Mouse (Mus musculus) heart, embryonic 14.5 days (tissue): ENCODE measurements around the gene Vipr2. TPM values are rescaled to one million over a fixed set of nuclear protein-coding genes. Genes with fewer than 3 reads are reported as not detected.

Experiments
- ATAC-seq: fragments of 200-750 bp; cut with Nextera tagmentation; 2 replicates; pipeline ENCODE4 v1.8.0; 2017; ENCODE audit warnings: low read depth, moderate TSS enrichment; ENCODE audit not compliant: insufficient number of reproducible peaks, insufficient read depth, low FRiP score
- H3K27ac ChIP-seq, 2 experiments: fragments of 200-500 bp in 1 of 2; fragments of 300-500 bp in 1 of 2; sonication (generic) in 1 of 2; replicated peaks in 1 of 2; 2 replicates each; pipeline ENCODE4 v1.5.1; 2012 to 2014; ENCODE audit warnings: low read depth in 2 of 2, low read length in 2 of 2, control low read depth in 1 of 2, mild to moderate bottlenecking in 1 of 2, mixed read lengths in 1 of 2; ENCODE audit not compliant: control insufficient read depth in 1 of 2, insufficient read depth in 1 of 2
- H3K27me3 ChIP-seq: fragments of 300-500 bp; sonication (generic); 2 replicates; pipeline ENCODE4 v1.6.1; 2014; ENCODE audit warnings: mild to moderate bottlenecking, low read length, control low read depth; ENCODE audit not compliant: control insufficient read depth, insufficient read depth
- H3K36me3 ChIP-seq: fragments of 300-500 bp; sonication (generic); 2 replicates; pipeline ENCODE4 v1.6.1; 2014; ENCODE audit warnings: mild to moderate bottlenecking, control low read depth, low read length, mixed read lengths; ENCODE audit not compliant: control insufficient read depth, insufficient read depth
- H3K4me1 ChIP-seq, 2 experiments: fragments of 200-500 bp in 1 of 2; fragments of 300-500 bp in 1 of 2; sonication (generic) in 1 of 2; 2 replicates each; pipeline ENCODE4 v1.6.1; 2012 to 2014; ENCODE audit warnings: low read length in 2 of 2, control low read depth in 1 of 2, mixed read lengths in 1 of 2; ENCODE audit not compliant: control insufficient read depth in 2 of 2, insufficient read depth in 2 of 2
- H3K4me2 ChIP-seq: fragments of 300-500 bp; sonication (generic); 2 replicates; pipeline ENCODE4 v1.6.1; 2014; ENCODE audit warnings: mild to moderate bottlenecking, low read length
- H3K4me3 ChIP-seq, 2 experiments: fragments of 200-500 bp in 1 of 2; fragments of 300-500 bp in 1 of 2; sonication (generic) in 1 of 2; 2 replicates each; pipeline ENCODE4 v1.5.1; 2012 to 2014; ENCODE audit warnings: low read length in 2 of 2, mild to moderate bottlenecking in 2 of 2, control low read depth in 1 of 2, low read depth in 1 of 2, moderate library complexity in 1 of 2; ENCODE audit not compliant: control insufficient read depth in 1 of 2, insufficient read depth in 1 of 2
- H3K9ac ChIP-seq: fragments of 300-500 bp; sonication (generic); 2 replicates; pipeline ENCODE4 v1.6.1; 2014; ENCODE audit warnings: mild to moderate bottlenecking, low read length
- H3K9me3 ChIP-seq: fragments of 300-500 bp; sonication (generic); 2 replicates; pipeline ENCODE4 v1.6.1; 2016; ENCODE audit warnings: low read length, control low read depth; ENCODE audit not compliant: control insufficient read depth
- WGBS: fragments of 180-500 bp; shearing (Covaris S2); extraction: QIAGEN DNeasy Blood & Tissue Kit; methylation state at CpG from one replicate; pipeline ENCODE4 v1.1.7; 2014; 5-methylcytosine and 5-hydroxymethylcytosine counted together
- polyA plus RNA-seq: library from polyadenylated mRNA; unstranded; fragments of >200 nt; fragmentation: Nextera tagmentation; extraction: Ambion mirVana; gene quantifications from 2 replicates; pipeline ENCODE4 v1.2.1, GENCODE M21; 2014

The Vipr2 gene
- polyA plus RNA-seq, 1 experiment from 2014 or later, result 0.95 TPM

GRCm38 (mm10) chr12:116123786-116124185 is 46.3 kb downstream of the Vipr2 start:
- no peak for ATAC-seq
- H3K4me2 ChIP-seq, result no peak overlapping the region
- H3K9ac ChIP-seq, result no peak overlapping the region
- no peaks in the 10 kb centered on the region for H3K27me3 ChIP-seq
- H3K4me3 ChIP-seq, result no peak overlapping the region
- H3K36me3 ChIP-seq, result no peaks in the 10 kb centered on the region
- no peak overlapping the region for H3K27ac ChIP-seq
- H3K9me3 ChIP-seq, result no peaks in the 10 kb centered on the region
- no peaks in the 10 kb centered on the region for H3K4me1 ChIP-seq
- 67% methylated on average over 3 of the region's 3 CpGs for WGBS

DNA sequence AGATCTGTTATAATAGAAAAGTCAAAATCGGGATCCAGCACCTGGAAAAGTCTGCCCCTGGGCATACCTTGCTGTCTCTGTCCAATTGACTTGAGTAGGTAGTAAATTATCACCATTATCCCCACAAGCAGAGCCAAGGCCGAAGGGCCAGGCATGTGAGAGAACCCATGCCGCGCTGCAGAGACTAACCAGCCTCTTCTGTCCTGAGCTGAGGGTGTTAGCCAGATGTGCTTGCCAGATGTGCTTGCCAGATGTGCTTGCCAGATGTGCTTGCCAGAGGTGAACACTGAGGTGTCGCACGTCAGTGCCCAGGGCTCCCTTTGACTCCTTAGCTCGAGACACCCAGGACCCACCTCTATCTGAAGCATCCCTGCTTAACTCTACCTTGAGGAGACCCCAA is 53.4 kb downstream of the Vipr2 start:
- H3K4me2 ChIP-seq, result no peak overlapping the region
- H3K4me1 ChIP-seq, result no peaks in the 10 kb centered on the region
- no peak overlapping the region for H3K4me3 ChIP-seq
- no peak overlapping the region for H3K27ac ChIP-seq
- no peaks in the 10 kb centered on the region for H3K27me3 ChIP-seq
- 82% methylated on average over 7 of the region's 7 CpGs for WGBS
- no peak for ATAC-seq
- no peak overlapping the region for H3K9ac ChIP-seq
- no peaks in the 10 kb centered on the region for H3K36me3 ChIP-seq
- 0 out of 2 replicates have a peak, but pooled peaks cover 3% of the 10 kb centered on the region for H3K9me3 ChIP-seq

DNA sequence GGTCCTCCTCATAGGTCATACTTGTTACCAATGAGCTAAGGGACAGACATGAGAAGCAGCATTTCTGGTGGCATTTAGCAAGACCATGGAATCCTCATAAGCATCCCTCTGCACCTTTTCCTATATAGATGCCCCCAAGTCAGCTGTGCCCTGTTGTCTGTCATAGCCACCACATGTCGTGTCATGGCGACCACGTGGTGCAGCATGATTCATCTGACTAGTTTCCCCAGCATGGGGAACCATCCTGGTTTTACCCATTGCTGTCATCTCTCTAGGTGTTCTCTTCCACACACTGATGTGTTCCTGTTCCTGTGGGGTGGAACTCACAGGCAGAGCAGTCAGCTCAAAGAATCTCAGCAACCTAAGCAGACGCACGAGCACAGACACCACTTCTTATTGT is 55.4 kb downstream of the Vipr2 start:
- Histone ChIP-seq H3K4me2 (no peak overlapping the region), H3K4me3 (no peak overlapping the region), H3K9me3 (0 out of 2 replicates have a peak, but pooled peaks cover 3% of the 10 kb centered on the region), H3K4me1 (no peaks in the 10 kb centered on the region), H3K27me3 (no peaks in the 10 kb centered on the region), H3K9ac (no peak overlapping the region), H3K36me3 (no peaks in the 10 kb centered on the region), H3K27ac (no peak overlapping the region)
- WGBS, result 75% methylated on average over 5 of the region's 5 CpGs
- no peak for ATAC-seq

GRCm38 (mm10) chr12:116135906-116136305 is 58.4 kb downstream of the Vipr2 start:
- WGBS, result 86% methylated on average over 4 of the region's 4 CpGs
- H3K36me3 ChIP-seq, result no peaks in the 10 kb centered on the region
- H3K9me3 ChIP-seq, result 0 out of 2 replicates have a peak, but pooled peaks cover 3% of the 10 kb centered on the region
- H3K4me1 ChIP-seq, result no peaks in the 10 kb centered on the region
- H3K9ac ChIP-seq, result no peak overlapping the region
- no peaks in the 10 kb centered on the region for H3K27me3 ChIP-seq
- no peak for ATAC-seq
- H3K4me2 ChIP-seq, result no peak overlapping the region
- no peak overlapping the region for H3K27ac ChIP-seq
- H3K4me3 ChIP-seq, result no peak overlapping the region

- H3K27me3 ChIP-seq, result no peaks in the 10 kb centered on the region
- H3K36me3 ChIP-seq, result no peaks in the 10 kb centered on the region
- H3K9me3 ChIP-seq, result 0 out of 2 replicates have a peak, but pooled peaks cover 3% of the 10 kb centered on the region
- ATAC-seq, result no peak
- H3K4me3 ChIP-seq, result no peak overlapping the region
- no peak overlapping the region for H3K9ac ChIP-seq
- H3K27ac ChIP-seq, result no peak overlapping the region
- no peak overlapping the region for H3K4me2 ChIP-seq
- H3K4me1 ChIP-seq, result no peaks in the 10 kb centered on the region
- 60% methylated on average over 7 of the region's 7 CpGs for WGBS
Observed at GRCm38 (mm10) chr12:116138322-116139205, 61.0 kb downstream of the Vipr2 start.

DNA sequence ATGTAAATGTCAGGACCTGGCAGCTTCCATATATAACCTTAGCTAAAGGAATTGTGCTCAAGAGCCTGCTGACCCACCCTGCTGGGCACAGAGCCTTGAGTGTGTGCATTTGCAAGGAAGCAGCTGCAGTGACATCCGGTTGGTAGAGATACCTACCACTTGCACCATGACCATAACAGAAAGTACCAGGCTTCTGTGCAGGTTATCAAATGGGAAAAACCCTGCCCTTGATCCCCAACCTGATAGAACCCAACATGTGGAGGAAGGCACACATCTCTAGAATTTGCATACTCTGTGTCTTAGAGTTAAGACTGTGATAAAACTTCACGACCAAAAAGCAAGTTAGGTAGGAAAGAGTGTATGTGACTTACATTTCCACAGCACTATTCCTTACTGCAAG is 63.1 kb downstream of the Vipr2 start:
- Histone ChIP-seq H3K36me3 (no peaks in the 10 kb centered on the region), H3K4me2 (no peak overlapping the region), H3K27me3 (no peaks in the 10 kb centered on the region), H3K9ac (no peak overlapping the region), H3K9me3 (no peaks in the 10 kb centered on the region), H3K27ac (no peak overlapping the region), H3K4me1 (no peaks in the 10 kb centered on the region), H3K4me3 (no peak overlapping the region)
- ATAC-seq, result no peak
- WGBS, result 77% methylated on average over 2 of the region's 2 CpGs

- ATAC-seq, result no peak
- H3K9ac ChIP-seq, result no peak overlapping the region
- H3K4me3 ChIP-seq, result no peak overlapping the region
- H3K4me2 ChIP-seq, result no peak overlapping the region
- no peaks in the 10 kb centered on the region for H3K36me3 ChIP-seq
- H3K9me3 ChIP-seq, result no peaks in the 10 kb centered on the region
- no peaks in the 10 kb centered on the region for H3K27me3 ChIP-seq
- 69% methylated on average over 2 of the region's 2 CpGs for WGBS
- H3K4me1 ChIP-seq, result no peaks in the 10 kb centered on the region
- H3K27ac ChIP-seq, result no peak overlapping the region
Observed at GRCm38 (mm10) chr12:116141816-116142215, 64.3 kb downstream of the Vipr2 start.

- no peak overlapping the region for H3K4me2 ChIP-seq
- H3K4me1 ChIP-seq, result no peaks in the 10 kb centered on the region
- WGBS, result 77% methylated on average over 3 of the region's 3 CpGs
- H3K9ac ChIP-seq, result no peak overlapping the region
- H3K27me3 ChIP-seq, result no peaks in the 10 kb centered on the region
- H3K27ac ChIP-seq, result no peak overlapping the region
- ATAC-seq, result no peak
- H3K9me3 ChIP-seq, result no peaks in the 10 kb centered on the region
- no peaks in the 10 kb centered on the region for H3K36me3 ChIP-seq
- no peak overlapping the region for H3K4me3 ChIP-seq
Observed at GRCm38 (mm10) chr12:116142464-116142863, 64.9 kb downstream of the Vipr2 start.
